Mouse (Mus musculus) small intestine, adult 2 months (tissue): ENCODE data around the gene Ndufb6. TPM values are rescaled to one million over a fixed set of nuclear protein-coding genes. Genes with fewer than 3 reads are reported as not detected.

Source experiments
- H3K27ac ChIP-seq: fragments of 200-500 bp; 2 replicates; pipeline ENCODE4 v1.5.1; 2012; ENCODE audit warnings: low read depth, low read length, control low read depth, inconsistent platforms; ENCODE audit not compliant: insufficient read depth
- H3K27me3 ChIP-seq: fragments of 200-500 bp; 2 replicates; pipeline ENCODE4 v1.6.1; 2012; ENCODE audit warnings: mild to moderate bottlenecking, moderate library complexity, low read length, inconsistent platforms; ENCODE audit not compliant: control insufficient read depth, insufficient read depth
- H3K36me3 ChIP-seq: fragments of 200-500 bp; 2 replicates; pipeline ENCODE4 v1.6.1; 2012; ENCODE audit warnings: mild to moderate bottlenecking, low read length, control low read depth, inconsistent platforms; ENCODE audit not compliant: control insufficient read depth, insufficient read depth
- H3K4me1 ChIP-seq: fragments of 200-500 bp; 2 replicates; pipeline ENCODE4 v1.6.1; 2012; ENCODE audit warnings: low read length, inconsistent platforms, mixed read lengths; ENCODE audit not compliant: control insufficient read depth, insufficient read depth, insufficient read length
- H3K4me3 ChIP-seq: fragments of 200-500 bp; 2 replicates; pipeline ENCODE4 v1.5.1; 2012; ENCODE audit warnings: low read depth, mild to moderate bottlenecking, control low read depth, inconsistent platforms, low read length, moderate library complexity
- CTCF ChIP-seq: fragments of 200-500 bp; IDR thresholded peaks from 2 replicates; pipeline ENCODE4 v1.5.1; 2012; ENCODE audit warnings: low read depth, mild to moderate bottlenecking, control low read depth, inconsistent platforms, low read length, moderate library complexity, mixed read lengths; ENCODE audit not compliant: insufficient replicate concordance, insufficient read length; ENCODE audit errors: extremely low read depth
- POLR2A ChIP-seq: fragments of 200-500 bp; IDR thresholded peaks from 2 replicates; pipeline ENCODE4 v1.6.1; 2012; ENCODE audit warnings: low read depth, mild to moderate bottlenecking, control low read depth, inconsistent platforms, low read length, moderate library complexity
- WGBS: fragments of 180-500 bp; shearing (Covaris S2); methylation state at CpG from one replicate; pipeline ENCODE4 v1.1.7; 2018; 5-methylcytosine and 5-hydroxymethylcytosine counted together
- polyA plus RNA-seq: library from polyadenylated mRNA; depleted of rRNA; stranded (reverse); fragments of >200 nt; gene quantifications from 2 replicates; pipeline ENCODE4 v1.2.3, GENCODE M21; 2012

Gene Ndufb6
- polyA plus RNA-seq, 1 experiment, result 70.1 TPM

DNA sequence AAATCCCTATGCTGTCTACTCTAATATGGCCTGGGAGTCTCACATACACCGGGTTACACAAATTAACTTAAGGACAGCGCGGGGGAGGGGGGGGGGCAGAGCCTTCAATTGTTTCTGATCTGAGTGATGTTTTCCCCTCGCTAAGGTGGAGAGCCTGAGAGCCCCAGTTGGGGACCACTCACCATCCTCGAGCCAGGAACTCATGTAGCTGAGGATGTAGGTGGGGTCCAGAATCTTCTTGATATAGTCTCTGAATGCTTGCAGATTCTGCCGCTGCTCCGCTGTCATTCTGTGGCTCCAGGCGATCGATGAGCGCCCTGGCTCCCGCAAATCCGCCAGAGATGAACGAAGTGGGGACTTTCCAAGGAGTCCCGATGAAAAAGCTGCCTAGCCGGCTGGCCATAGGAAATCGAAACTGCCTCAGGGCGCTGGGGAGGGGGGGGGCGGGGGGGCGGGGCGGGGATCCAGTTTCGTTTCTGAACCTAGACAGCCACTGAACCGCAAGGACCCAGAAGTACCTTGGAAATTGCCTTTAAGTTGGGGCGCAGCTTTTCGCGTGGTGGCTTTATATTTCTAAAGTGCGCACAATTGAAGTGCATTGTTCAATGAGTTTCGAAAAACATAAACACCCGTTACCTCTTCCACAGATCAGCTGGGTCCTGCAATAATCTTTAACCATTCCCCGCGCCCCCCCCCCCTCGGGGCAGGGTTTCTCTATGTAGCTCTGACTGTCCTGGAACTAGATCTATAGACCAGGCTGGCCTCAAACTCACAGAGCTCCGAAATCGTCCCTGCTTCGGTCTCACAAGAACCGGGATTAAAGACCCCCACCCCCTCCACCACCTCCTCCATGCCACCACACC, 39.6 kb downstream of the Ndufb6 start, which contains the start of gene Ddx58:
Ddx58 (minus strand) TSS at position 420 of the 863 bp plus-strand sequence.
- Histone ChIP-seq H3K4me3 (peak within 1 kb of the TSS; percentile 78), H3K27ac (peak within 1 kb of the TSS; percentile 85), H3K4me1 (peaks cover 5% of the 10 kb centered on the region; the same call in 1 of the 2 replicates), H3K36me3 (peaks cover 10% of the 10 kb centered on the region), H3K27me3 (no peaks in the 10 kb centered on the region)
- 1% methylated on average over 35 of the region's 35 CpGs for WGBS
- TF ChIP-seq CTCF (no peak), POLR2A (0 out of 2 replicates have a peak, but pooled peaks have one; percentile 36)

DNA sequence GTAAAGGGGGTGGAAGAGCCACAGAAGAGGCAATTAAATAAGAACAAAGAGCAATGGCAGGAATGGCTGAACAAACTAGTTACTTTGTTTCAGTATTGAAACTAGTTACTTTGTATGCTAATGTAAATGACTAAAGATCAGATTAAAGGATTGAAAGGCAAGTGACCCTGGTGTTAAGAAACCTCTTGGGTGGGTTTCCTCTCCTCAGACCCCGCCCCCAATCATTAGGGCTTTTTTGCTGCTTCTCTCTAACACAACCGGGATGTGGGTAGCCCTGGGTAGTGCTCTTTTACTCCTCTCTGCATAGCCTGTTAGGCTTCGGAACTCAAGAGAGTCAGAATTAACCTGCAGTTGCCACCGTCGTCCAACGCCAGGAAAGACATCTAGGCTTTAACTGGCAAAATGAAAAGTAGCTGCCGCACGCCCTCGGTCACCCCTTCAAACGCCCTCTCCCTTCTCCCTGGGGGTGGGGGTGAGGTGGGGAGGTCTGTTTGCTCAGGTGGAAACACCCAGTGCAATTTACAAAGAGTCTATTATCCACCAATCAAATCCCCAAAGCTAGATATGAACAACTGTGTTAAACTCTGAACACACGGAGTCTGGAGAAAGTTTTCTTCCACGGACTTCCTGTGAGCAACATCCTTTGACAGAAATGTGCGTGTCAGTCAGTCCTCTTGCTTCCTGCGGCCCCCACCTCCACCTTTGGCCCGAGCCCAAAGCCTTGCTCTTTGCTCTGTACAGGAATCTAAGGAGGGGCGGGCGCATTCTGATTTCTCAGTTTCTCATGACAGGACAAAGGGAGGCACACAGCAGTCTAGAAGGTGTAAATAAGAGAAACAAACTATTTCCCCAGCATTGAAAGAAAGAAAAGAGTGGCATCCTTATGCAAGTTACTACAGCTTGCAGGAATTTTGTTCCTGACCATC, 40.5 kb downstream of the Ndufb6 start:
- Histone ChIP-seq H3K27me3 (no peaks in the 10 kb centered on the region), H3K36me3 (peaks cover 15% of the 10 kb centered on the region), H3K4me3 (peak overlapping the region; percentile 78), H3K27ac (peak overlapping the region; percentile 85), H3K4me1 (peaks cover 5% of the 10 kb centered on the region; the same call in 1 of the 2 replicates)
- peak; percentile 10; the same call in 1 of the 2 replicates for TF ChIP-seq CTCF
- 0 out of 2 replicates have a peak, but pooled peaks have one; percentile 35 for TF ChIP-seq POLR2A
- WGBS, result under 1% methylated on average over 17 of the region's 17 CpGs

- 76% methylated on average over 4 of the region's 4 CpGs for WGBS
- TF ChIP-seq CTCF (no peak), POLR2A (no peak)
- H3K36me3 ChIP-seq, result peaks cover 23% of the 10 kb centered on the region
- H3K4me3 ChIP-seq, result no peak overlapping the region
- no peaks in the 10 kb centered on the region for H3K27me3 ChIP-seq
- peaks cover 5% of the 10 kb centered on the region; the same call in 1 of the 2 replicates for H3K4me1 ChIP-seq
- peak overlapping the region; percentile 15; the same call in 1 of the 2 replicates for H3K27ac ChIP-seq
Observed at GRCm38 (mm10) chr4:40236829-40237228, 42.4 kb downstream of the Ndufb6 start.

GRCm38 (mm10) chr4:40234256-40234655, 45.0 kb downstream of the Ndufb6 start:
- Histone ChIP-seq H3K27ac (no peak overlapping the region), H3K4me1 (no peaks in the 10 kb centered on the region), H3K4me3 (no peak overlapping the region), H3K36me3 (peaks cover 27% of the 10 kb centered on the region), H3K27me3 (no peaks in the 10 kb centered on the region)
- WGBS, result 83% methylated on average over 6 of the region's 6 CpGs
- TF ChIP-seq CTCF (no peak), POLR2A (no peak)

GRCm38 (mm10) chr4:40233062-40233664, 46.1 kb downstream of the Ndufb6 start:
- no peaks in the 10 kb centered on the region for H3K4me1 ChIP-seq
- no peak overlapping the region for H3K4me3 ChIP-seq
- peaks cover 31% of the 10 kb centered on the region for H3K36me3 ChIP-seq
- 90% methylated on average over 7 of the region's 7 CpGs for WGBS
- no peak overlapping the region for H3K27ac ChIP-seq
- no peaks in the 10 kb centered on the region for H3K27me3 ChIP-seq
- TF ChIP-seq CTCF, result no peak
- no peak for TF ChIP-seq POLR2A

DNA sequence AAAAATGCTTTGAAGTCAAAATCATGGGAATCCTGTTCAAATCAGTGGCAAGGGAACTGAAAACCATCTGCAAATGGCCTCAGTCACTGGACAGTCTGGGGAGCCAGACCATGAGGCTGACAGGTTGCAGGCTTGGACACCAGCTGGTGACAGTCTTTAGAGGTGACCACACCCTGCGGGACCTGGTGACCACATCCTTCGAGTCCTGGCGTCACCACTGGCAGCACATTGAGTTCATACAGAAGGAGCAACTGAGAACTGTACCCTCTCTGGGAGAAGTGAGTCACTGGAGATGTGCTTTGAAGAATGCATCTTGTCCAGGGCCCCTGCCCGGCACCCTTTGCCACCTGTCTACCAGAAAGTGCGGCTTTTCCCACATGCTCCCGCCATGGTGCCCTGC, 49.5 kb downstream of the Ndufb6 start:
- no peaks in the 10 kb centered on the region for H3K4me1 ChIP-seq
- H3K36me3 ChIP-seq, result peaks cover 46% of the 10 kb centered on the region
- H3K4me3 ChIP-seq, result no peak overlapping the region
- TF ChIP-seq CTCF (no peak), POLR2A (no peak)
- no peaks in the 10 kb centered on the region for H3K27me3 ChIP-seq
- 90% methylated on average over 6 of the region's 6 CpGs for WGBS
- H3K27ac ChIP-seq, result no peak overlapping the region

DNA sequence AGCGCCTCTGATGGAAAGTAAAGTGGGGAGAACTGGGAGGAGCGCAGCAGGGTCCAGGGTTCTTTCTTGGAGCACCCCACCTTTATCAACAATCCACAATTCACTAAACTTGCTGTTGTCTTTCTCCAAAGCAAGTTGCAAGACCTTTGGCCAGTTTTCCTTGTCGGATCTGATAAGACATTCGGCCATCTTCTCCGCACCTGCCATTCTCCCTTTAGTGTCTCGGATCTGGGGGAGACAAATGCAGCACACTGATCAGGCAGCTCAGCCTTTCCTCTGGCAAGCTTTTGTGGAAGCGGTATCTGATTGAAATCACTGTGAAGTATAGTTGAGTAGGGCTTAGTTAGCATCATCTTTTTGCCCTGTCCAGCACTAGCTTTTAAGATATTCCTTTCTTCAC, 51.3 kb downstream of the Ndufb6 start:
- 72% methylated on average over 7 of the region's 7 CpGs for WGBS
- Histone ChIP-seq H3K36me3 (peaks cover 47% of the 10 kb centered on the region), H3K4me1 (no peaks in the 10 kb centered on the region), H3K27ac (no peak overlapping the region), H3K27me3 (no peaks in the 10 kb centered on the region), H3K4me3 (no peak overlapping the region)
- TF ChIP-seq POLR2A (no peak), CTCF (no peak)
